Mouse (Mus musculus) testis, postnatal 10 days (tissue): ENCODE measurements around the gene Stat2.

Source experiments
- DNase-seq: peaks from one replicate; pipeline ENCODE4 v3.0.0; 2021; ENCODE audit warnings: low spot score

Stat2 gene

DNA sequence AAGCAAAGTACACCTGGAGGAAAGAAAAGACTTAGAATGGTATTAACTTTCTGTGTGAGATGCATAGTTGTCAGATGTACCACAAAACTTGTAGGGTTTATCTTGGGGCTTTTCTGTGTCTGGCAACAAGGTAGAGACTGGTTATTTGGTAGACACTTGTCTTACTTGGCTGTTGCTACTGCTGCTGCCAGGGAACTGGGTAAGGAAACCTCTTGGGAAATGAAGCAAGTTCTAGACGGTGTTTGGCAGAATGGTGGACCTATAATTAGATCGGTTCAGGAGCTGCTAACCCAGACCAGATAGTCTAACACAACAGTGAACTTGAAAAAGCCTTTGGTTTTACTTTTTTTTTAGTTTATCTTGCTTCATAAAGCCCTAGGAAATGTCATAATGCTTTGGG, 68.6 kb downstream of the Stat2 start:
- DNase-seq: no peak

- no peak for DNase-seq
These were observed 69.9 kb downstream of the Stat2 start for GRCm38 (mm10) chr10:128340257-128340656.
